Mouse (Mus musculus): ENCODE measurements around the gene Nphp4. TPM values are rescaled to one million over a fixed set of nuclear protein-coding genes. Genes with fewer than 3 reads are reported as not detected.

The Nphp4 gene
- polyA plus RNA-seq, 1 experiment from 2014 or later, result 4.5 TPM

Other genes with a start within 250 kb of the Nphp4 start
- gene Gpr153, start 202.5 kb upstream of the Nphp4 start, polyA plus RNA-seq (2014; fragmentation: Nextera tagmentation; extraction: Ambion mirVana), result 36.7 and 40.7 TPM in 2 replicates
- not detected in 2 replicates for gene Hes3, start 185.0 kb upstream of the Nphp4 start, polyA plus RNA-seq (2014; fragmentation: Nextera tagmentation; extraction: Ambion mirVana)
- gene Icmt, start 179.5 kb upstream of the Nphp4 start, polyA plus RNA-seq (2014; fragmentation: Nextera tagmentation; extraction: Ambion mirVana), result 25.1 and 26.9 TPM in 2 replicates
- 0.56 and 0.84 TPM in 2 replicates for gene Rnf207, start 157.7 kb upstream of the Nphp4 start, polyA plus RNA-seq (2014; fragmentation: Nextera tagmentation; extraction: Ambion mirVana)
- 395 and 470 TPM in 2 replicates for gene Rpl22, start 151.0 kb upstream of the Nphp4 start, polyA plus RNA-seq (2014; fragmentation: Nextera tagmentation; extraction: Ambion mirVana)
- gene Chd5, start 138.1 kb upstream of the Nphp4 start, polyA plus RNA-seq (2014; fragmentation: Nextera tagmentation; extraction: Ambion mirVana), result 1.4 and 2.0 TPM in 2 replicates
- 9.2 and 12.1 TPM in 2 replicates for gene Kcnab2, start 1.2 kb downstream of the Nphp4 start, polyA plus RNA-seq (2014; fragmentation: Nextera tagmentation; extraction: Ambion mirVana)

Data from embryonic facial prominence, embryonic 14.5 days (tissue).